Mouse (Mus musculus): ENCODE data around the gene Axin2.

DNA sequence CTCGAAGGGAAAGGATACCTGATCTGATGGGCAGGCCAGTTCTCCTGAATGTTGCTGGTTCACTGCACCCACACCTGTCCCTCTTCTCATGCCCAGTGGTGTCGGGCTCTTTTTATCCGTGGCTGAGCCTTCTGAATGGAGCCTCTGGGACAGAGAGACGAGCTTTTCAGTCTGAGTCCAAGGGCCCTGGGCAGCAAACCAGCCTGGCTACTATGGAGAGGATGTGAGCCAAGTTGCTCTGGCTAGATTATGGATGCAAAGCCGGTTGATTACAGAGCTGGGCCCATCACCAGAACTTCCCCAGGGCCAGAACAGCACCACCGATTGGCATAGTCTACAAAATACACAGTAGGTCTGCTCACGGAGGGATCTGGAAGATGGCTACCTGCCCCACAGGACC is 18.5 kb upstream of the Axin2 start:
- TF ChIP-seq GATA1 (IDR thresholded peaks at IDR 0.05; ENCODE audit: borderline replicate concordance, low read length) (no peak), FLI1 (IDR thresholded peaks at IDR 0.05; ENCODE audit: low read length) (no peak)

Data from megakaryocyte, embryonic 14.5 days (primary cell).